Mouse (Mus musculus): Measurements from ENCODE around the gene Ap2s1.

DNA sequence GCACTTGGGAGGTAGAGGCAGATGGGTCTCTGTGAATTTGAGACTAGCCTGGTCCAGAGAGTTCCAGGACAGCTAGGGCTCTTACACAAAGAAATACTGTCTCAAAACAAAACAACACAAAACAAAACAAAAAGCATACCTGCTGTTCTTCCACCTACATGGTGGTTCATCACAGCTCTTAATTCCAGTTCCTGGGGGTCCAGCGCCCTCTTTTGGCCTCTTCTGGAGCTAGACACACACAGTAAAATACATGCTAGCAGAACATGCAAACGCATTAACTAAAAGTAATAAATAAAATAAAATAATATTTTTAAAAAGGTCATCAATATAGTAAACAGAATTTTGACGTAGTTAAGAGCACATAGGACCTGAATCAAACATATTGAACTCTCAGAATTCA, 43.2 kb upstream of the Ap2s1 start:
- TF ChIP-seq POLR2A (IDR thresholded peaks at IDR 0.05; ENCODE audit: borderline replicate concordance, insufficient read depth, low read length) (no peak), CTCF (IDR thresholded peaks at IDR 0.05; ENCODE audit: borderline replicate concordance, insufficient read depth, low read depth, low read length) (no peak)
